Mouse (Mus musculus) lung, postnatal 0 days (tissue): ENCODE measurements at regions not wholly inside any gene's neighbourhood (a gene's known extent, or its start where the extent isn't known, plus 50 kb on each side); places are given as distances from the start of the nearest gene placed in this dataset.

ENCODE experiments used
- ATAC-seq: fragments of 200-750 bp; cut with Nextera tagmentation; 2 replicates; pipeline ENCODE4 v1.8.0; 2017; ENCODE audit warnings: moderate library complexity
- DNase-seq: peaks from one replicate; pipeline ENCODE4 v3.0.0-alpha.2; 2016; ENCODE audit warnings: low spot score
- H3K27ac ChIP-seq: fragments of 300-500 bp; sonication (generic); 2 replicates; pipeline ENCODE4 v1.5.1; 2014; ENCODE audit warnings: antibody characterized with exemption, mild to moderate bottlenecking, low read length, mixed read lengths
- H3K27me3 ChIP-seq: fragments of 300-500 bp; sonication (generic); replicated peaks from 2 replicates; pipeline ENCODE4 v1.6.1; 2014; ENCODE audit warnings: low read length, mixed read lengths; ENCODE audit not compliant: insufficient read depth
- H3K36me3 ChIP-seq: fragments of 300-500 bp; sonication (generic); 2 replicates; pipeline ENCODE4 v1.6.1; 2014; ENCODE audit warnings: low read length, mixed read lengths; ENCODE audit not compliant: insufficient read depth
- H3K4me1 ChIP-seq: fragments of 300-500 bp; sonication (generic); 2 replicates; pipeline ENCODE4 v1.6.1; 2014; ENCODE audit warnings: antibody characterized with exemption, low read depth, low read length, mixed read lengths; ENCODE audit not compliant: insufficient read depth
- H3K4me2 ChIP-seq: fragments of 300-500 bp; sonication (generic); replicated peaks from 2 replicates; pipeline ENCODE4 v1.6.1; 2014; ENCODE audit warnings: low read depth, mild to moderate bottlenecking, low read length, moderate library complexity, mixed read lengths
- H3K4me3 ChIP-seq: fragments of 300-500 bp; sonication (generic); 2 replicates; pipeline ENCODE4 v1.5.1; 2014; ENCODE audit warnings: low read depth, low read length
- H3K9ac ChIP-seq: fragments of 300-500 bp; sonication (generic); replicated peaks from 2 replicates; pipeline ENCODE4 v1.6.1; 2014; ENCODE audit warnings: low read depth, mild to moderate bottlenecking
- H3K9me3 ChIP-seq: fragments of 300-500 bp; sonication (generic); 2 replicates; pipeline ENCODE4 v1.6.1; 2016; ENCODE audit warnings: low read length, mixed read lengths
- CTCF ChIP-seq: IDR thresholded peaks from 2 replicates; pipeline ENCODE4 v1.5.1; 2016; ENCODE audit warnings: antibody characterized with exemption, mild to moderate bottlenecking
- EP300 ChIP-seq: IDR thresholded peaks from 2 replicates; pipeline ENCODE4 v1.6.1; 2016; ENCODE audit warnings: antibody characterized with exemption, mild to moderate bottlenecking, control low read depth
- WGBS: fragments of 180-500 bp; shearing (Covaris S2); extraction: QIAGEN DNeasy Blood & Tissue Kit; methylation state at CpG from one replicate; pipeline ENCODE4 v1.1.7; 2014; 5-methylcytosine and 5-hydroxymethylcytosine counted together

- Histone ChIP-seq H3K4me2 (no peak overlapping the region), H3K4me3 (no peak overlapping the region), H3K27ac (peak overlapping the region; percentile 54), H3K27me3 (no peaks in the 10 kb centered on the region), H3K36me3 (no peaks in the 10 kb centered on the region), H3K9me3 (no peaks in the 10 kb centered on the region), H3K9ac (no peak overlapping the region), H3K4me1 (no peaks in the 10 kb centered on the region)
- peak; percentile 83 for DNase-seq
- TF ChIP-seq EP300 (peak; percentile 76), CTCF (no peak)
- peak; percentile 96 for ATAC-seq
- WGBS: 43% methylated on average over 10 of the region's 10 CpGs
Observed at GRCm38 (mm10) chr2:137224702-137225552, 108.5 kb upstream of the Jag1 start.

- no peak for TF ChIP-seq EP300
- no peak for TF ChIP-seq CTCF
- Histone ChIP-seq H3K36me3 (no peaks in the 10 kb centered on the region), H3K9me3 (no peaks in the 10 kb centered on the region), H3K4me3 (no peak overlapping the region), H3K9ac (no peak overlapping the region), H3K4me2 (no peak overlapping the region), H3K27ac (no peak overlapping the region), H3K4me1 (no peaks in the 10 kb centered on the region), H3K27me3 (no peaks in the 10 kb centered on the region)
- DNase-seq (no peak), ATAC-seq (no peak)
- WGBS: 34% methylated on average over 7 of the region's 7 CpGs
Observed at GRCm38 (mm10) chr2:137215697-137216096, 99.3 kb upstream of the Jag1 start.

GRCm38 (mm10) chr2:137207846-137208245 is 91.4 kb upstream of the Jag1 start:
- peak; percentile 87 for DNase-seq
- peak; percentile 94 for ATAC-seq
- no peak for TF ChIP-seq CTCF
- peak; percentile 95 for TF ChIP-seq EP300
- no peak overlapping the region for H3K27ac ChIP-seq
- no peaks in the 10 kb centered on the region for H3K36me3 ChIP-seq
- no peaks in the 10 kb centered on the region for H3K9me3 ChIP-seq
- H3K4me2 ChIP-seq: no peak overlapping the region
- no peak overlapping the region for H3K4me3 ChIP-seq
- H3K27me3 ChIP-seq: no peaks in the 10 kb centered on the region
- no peak overlapping the region for H3K9ac ChIP-seq
- 68% methylated on average over 2 of the region's 2 CpGs for WGBS
- no peaks in the 10 kb centered on the region for H3K4me1 ChIP-seq

GRCm38 (mm10) chr2:137204274-137204850 is 87.9 kb upstream of the Jag1 start:
- 78% methylated on average over 6 of the region's 6 CpGs for WGBS
- no peak overlapping the region for H3K9ac ChIP-seq
- H3K4me1 ChIP-seq: no peaks in the 10 kb centered on the region
- TF ChIP-seq EP300: no peak
- no peak for TF ChIP-seq CTCF
- H3K27ac ChIP-seq: no peak overlapping the region
- no peaks in the 10 kb centered on the region for H3K9me3 ChIP-seq
- DNase-seq: no peak
- H3K4me3 ChIP-seq: no peak overlapping the region
- no peak for ATAC-seq
- no peaks in the 10 kb centered on the region for H3K27me3 ChIP-seq
- H3K4me2 ChIP-seq: no peak overlapping the region
- H3K36me3 ChIP-seq: no peaks in the 10 kb centered on the region

GRCm38 (mm10) chr2:137200101-137200500 is 83.7 kb upstream of the Jag1 start:
- ATAC-seq: peak; percentile 79
- no peak overlapping the region for H3K4me2 ChIP-seq
- no peak overlapping the region for H3K9ac ChIP-seq
- DNase-seq: peak; percentile 63
- H3K4me3 ChIP-seq: no peak overlapping the region
- no peaks in the 10 kb centered on the region for H3K27me3 ChIP-seq
- H3K36me3 ChIP-seq: no peaks in the 10 kb centered on the region
- TF ChIP-seq CTCF (no peak), EP300 (peak; percentile 75)
- H3K9me3 ChIP-seq: no peaks in the 10 kb centered on the region
- H3K4me1 ChIP-seq: no peaks in the 10 kb centered on the region
- peak overlapping the region; percentile 2; the same call in 1 of the 2 replicates for H3K27ac ChIP-seq
- WGBS: 59% methylated on average over 4 of the region's 4 CpGs

GRCm38 (mm10) chr2:137192183-137192582 is 75.7 kb upstream of the Jag1 start:
- Histone ChIP-seq H3K4me2 (no peak overlapping the region; the same call in 1 of the 2 replicates), H3K4me1 (peaks cover 2% of the 10 kb centered on the region; the same call in 1 of the 2 replicates), H3K36me3 (no peaks in the 10 kb centered on the region), H3K9me3 (no peaks in the 10 kb centered on the region), H3K27me3 (no peaks in the 10 kb centered on the region), H3K27ac (no peak overlapping the region), H3K4me3 (no peak overlapping the region), H3K9ac (no peak overlapping the region)
- peak; percentile 35; the same call in 1 of the 2 replicates for ATAC-seq
- 18% methylated on average over 7 of the region's 7 CpGs for WGBS
- DNase-seq: peak; percentile 44
- TF ChIP-seq EP300 (peak; percentile 87), CTCF (no peak)
